Mouse (Mus musculus) G1E (cell line): Measurements from ENCODE around the gene Eif4e2. TPM values are rescaled to one million over a fixed set of nuclear protein-coding genes. Genes with fewer than 3 reads are reported as not detected.

Experiments used
- ATAC-seq: 2 replicates; pipeline ENCODE4 v1.8.0; 2016; ENCODE audit warnings: mild to moderate bottlenecking; ENCODE audit not compliant: insufficient number of reproducible peaks, poor library complexity, low FRiP score, severe bottlenecking; ENCODE audit errors: extremely low read depth
- DNase-seq: peaks from one replicate; pipeline ENCODE4 v3.0.0; 2012; ENCODE audit warnings: low spot score
- H3K27me3 ChIP-seq: 2 replicates; pipeline ENCODE4 v1.6.1; 2012; ENCODE audit warnings: mild to moderate bottlenecking, low read length, inconsistent platforms; ENCODE audit not compliant: insufficient read depth
- H3K36me3 ChIP-seq: replicated peaks from 2 replicates; pipeline ENCODE3; 2012; ENCODE audit warnings: mild to moderate bottlenecking, inconsistent platforms
- H3K4me1 ChIP-seq: 2 replicates; pipeline ENCODE4 v1.6.1; 2012; ENCODE audit warnings: low read depth, low read length, inconsistent platforms, mixed read lengths; ENCODE audit not compliant: insufficient read depth
- H3K4me3 ChIP-seq: 2 replicates; pipeline ENCODE4 v1.5.1; 2012; ENCODE audit warnings: low read depth, mild to moderate bottlenecking, inconsistent platforms, low read length, moderate library complexity, mixed read lengths
- H3K9me3 ChIP-seq: replicated peaks from 2 replicates; pipeline ENCODE4 v1.6.1; 2012; ENCODE audit warnings: inconsistent platforms
- CTCF ChIP-seq: IDR thresholded peaks from 2 replicates; pipeline ENCODE4 v1.5.1; 2012; ENCODE audit warnings: low read depth, low read length, inconsistent platforms, mixed read lengths
- GATA1 ChIP-seq: IDR thresholded peaks from 2 replicates; pipeline ENCODE4 v1.6.1; 2012; ENCODE audit warnings: borderline replicate concordance, low read length, inconsistent platforms, mixed read lengths
- GATA2 ChIP-seq: IDR thresholded peaks from 2 replicates; pipeline ENCODE4 v1.6.1; 2012; ENCODE audit warnings: low read depth, low read length, inconsistent platforms, borderline replicate concordance
- POLR2AphosphoS5 ChIP-seq: IDR thresholded peaks from 2 replicates; pipeline ENCODE4 v1.6.1; 2012; ENCODE audit warnings: low read depth, low read length, inconsistent platforms; ENCODE audit not compliant: insufficient replicate concordance
- TAL1 ChIP-seq: conservative IDR thresholded peaks from 2 replicates; pipeline ENCODE4 v1.6.1; 2012; ENCODE audit warnings: low read depth, low read length, inconsistent platforms, mixed read lengths
- polyA plus RNA-seq: library from polyadenylated mRNA; stranded (reverse); fragments of >175 nt; gene quantifications from 2 replicates; pipeline ENCODE4 v1.2.3, GENCODE M21; 2012
- total RNA-seq, 2 experiments: library from RNA; stranded (forward) in 1 of 2; stranded (reverse) in 1 of 2; fragments of 200-1000 nt in 1 of 2; fragments of >200 nt in 1 of 2; fragmentation: Nextera tagmentation in 1 of 2; gene quantifications; 2 replicates each; pipeline ENCODE4 v1.2.3; 2014 to 2017

Gene Eif4e2
- total and polyA plus RNA-seq, 3 experiments: 36.0 to 265 (median 104) TPM

DNA sequence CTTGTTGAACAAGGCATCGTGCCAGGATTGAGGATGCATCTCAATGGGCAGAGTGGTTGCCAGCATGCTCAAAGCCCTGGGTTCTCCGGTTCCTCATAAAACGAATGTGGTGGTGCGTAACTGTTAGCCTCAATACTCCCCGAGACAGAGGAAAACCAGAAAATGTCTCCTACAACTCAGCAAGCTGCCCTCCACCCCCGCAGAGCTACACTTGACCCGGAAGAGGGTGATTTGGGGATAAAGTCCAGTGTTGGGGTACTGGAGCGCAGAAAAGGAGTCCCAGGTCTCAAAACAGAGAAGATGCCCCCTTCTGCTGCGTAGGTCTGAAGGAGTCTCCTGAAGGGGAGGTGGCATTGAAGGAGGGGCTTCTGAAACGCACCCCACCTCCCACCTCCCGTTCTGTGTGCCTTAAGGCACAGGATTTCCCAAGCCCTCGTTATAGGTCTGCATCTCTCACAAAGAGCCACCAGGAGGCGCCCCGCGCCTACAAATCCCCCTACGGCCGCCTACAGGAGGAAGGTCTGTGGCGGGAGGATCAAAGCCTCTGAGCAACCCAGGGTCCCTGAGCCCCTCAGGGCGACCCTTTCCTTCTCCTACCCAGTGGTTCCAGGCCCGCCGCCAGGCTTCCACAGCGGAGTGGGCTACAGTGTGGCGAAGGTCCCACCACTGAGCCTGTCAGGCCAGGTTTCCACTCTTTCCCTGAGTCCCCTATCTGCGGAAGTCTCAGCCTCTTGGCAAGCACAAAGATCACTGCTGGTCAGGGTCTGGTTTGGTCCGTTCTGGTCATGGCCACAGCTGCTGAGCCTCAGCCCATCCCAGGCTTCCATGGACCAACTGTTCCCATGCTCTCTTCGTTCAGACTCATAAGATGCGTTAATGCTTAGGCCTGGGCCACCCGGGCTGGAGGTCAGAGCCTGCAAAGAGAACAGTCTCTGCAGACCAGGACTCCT, 39.4 kb upstream of the Eif4e2 start:
- TF ChIP-seq GATA2: no peak
- peak; percentile 40 for TF ChIP-seq CTCF
- Histone ChIP-seq H3K27me3 (peaks cover 38% of the 10 kb centered on the region), H3K9me3 (no peaks in the 10 kb centered on the region), H3K4me1 (peaks cover 3% of the 10 kb centered on the region; the same call in 1 of the 2 replicates), H3K4me3 (no peak overlapping the region), H3K36me3 (no peaks in the 10 kb centered on the region)
- peak; percentile 70 for DNase-seq
- no peak; the same call in 1 of the 2 replicates for ATAC-seq

DNA sequence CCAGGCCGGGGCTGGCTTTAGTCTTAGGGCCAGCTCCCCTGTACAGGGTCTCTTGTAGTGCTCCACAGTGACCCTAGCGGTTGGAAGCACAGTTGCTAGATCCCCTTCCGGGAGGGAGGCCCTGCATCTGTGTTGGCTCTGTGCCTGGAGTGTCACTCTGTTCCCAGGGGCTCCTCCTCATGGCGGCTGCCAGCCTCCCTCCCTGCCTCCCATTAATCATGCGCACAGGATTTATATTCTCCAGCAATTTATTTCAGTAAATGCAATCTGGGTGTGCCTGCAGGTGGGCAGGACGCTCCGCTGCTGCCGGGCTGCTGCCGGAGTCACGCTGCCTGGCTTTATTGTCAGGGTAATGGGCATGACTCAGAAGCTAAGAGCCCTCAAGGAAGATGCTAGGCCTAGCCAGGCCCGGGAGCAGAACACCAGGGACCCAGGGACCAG, 37.8 kb upstream of the Eif4e2 start:
- Histone ChIP-seq H3K9me3 (no peaks in the 10 kb centered on the region), H3K4me3 (no peak overlapping the region), H3K4me1 (peaks cover 3% of the 10 kb centered on the region; the same call in 1 of the 2 replicates), H3K27me3 (peaks cover 42% of the 10 kb centered on the region), H3K36me3 (no peaks in the 10 kb centered on the region)
- no peak for ATAC-seq
- no peak for TF ChIP-seq TAL1
- no peak for TF ChIP-seq POLR2AphosphoS5
- no peak for TF ChIP-seq GATA2
- no peak for DNase-seq

DNA sequence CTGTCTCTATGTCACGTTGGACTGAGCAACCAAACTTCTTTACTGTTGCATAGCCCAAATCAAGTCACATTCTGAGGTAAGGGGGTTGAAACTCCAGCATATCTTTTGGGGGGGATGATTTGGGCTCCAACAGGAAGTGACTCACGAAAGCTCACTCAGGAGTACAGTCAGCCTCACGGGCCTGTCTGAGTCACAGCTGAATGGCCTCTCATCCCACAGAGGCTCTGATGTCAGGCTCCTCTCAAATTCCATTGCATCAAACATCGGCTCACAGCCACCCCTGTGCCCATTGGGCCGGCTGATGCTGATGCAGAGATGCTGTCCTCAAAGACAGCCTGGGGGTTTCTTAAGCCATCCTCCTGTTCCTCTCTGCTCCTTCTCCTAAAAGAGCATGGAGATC, 32.8 kb upstream of the Eif4e2 start:
- Histone ChIP-seq H3K4me1 (peaks cover 3% of the 10 kb centered on the region), H3K27me3 (peaks cover 29% of the 10 kb centered on the region; the same call in 1 of the 2 replicates), H3K9me3 (no peaks in the 10 kb centered on the region), H3K4me3 (no peak overlapping the region), H3K36me3 (no peaks in the 10 kb centered on the region)
- no peak for DNase-seq
- ATAC-seq: no peak
- no peak for TF ChIP-seq POLR2AphosphoS5
- TF ChIP-seq GATA2: no peak
- TF ChIP-seq CTCF: no peak
- no peak for TF ChIP-seq TAL1
- TF ChIP-seq GATA1: no peak

DNA sequence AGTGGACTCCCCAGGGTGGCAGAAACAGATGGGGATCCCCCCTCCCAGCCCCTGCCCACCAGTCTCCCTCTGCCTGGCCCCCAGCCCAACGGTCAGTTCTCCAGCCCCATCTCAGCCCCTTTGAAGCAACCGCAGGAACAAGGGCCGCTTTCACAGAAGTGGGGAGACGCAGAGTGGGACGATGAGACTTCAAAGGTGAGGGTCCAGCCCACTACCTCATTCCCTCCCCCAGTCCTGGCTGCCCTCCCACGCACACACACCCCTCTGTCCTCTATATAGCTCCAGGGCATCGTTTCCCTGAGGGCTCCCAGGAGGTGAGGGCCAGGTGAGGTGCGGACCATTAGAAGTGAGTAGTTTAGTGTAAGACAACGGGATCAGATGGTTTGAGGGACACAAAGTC, 30.7 kb upstream of the Eif4e2 start, which contains the start of gene Prss56:
Gene Prss56, plus strand, starts transcription at position 301 of the 400 bp plus-strand sequence.
- no peak within 1 kb of the TSS for H3K4me3 ChIP-seq
- DNase-seq: no peak
- no peak for ATAC-seq
- H3K4me1 ChIP-seq: peaks cover 9% of the 10 kb centered on the region
- no peaks in the 10 kb centered on the region for H3K36me3 ChIP-seq
- peaks cover 38% of the 10 kb centered on the region; the same call in 1 of the 2 replicates for H3K27me3 ChIP-seq
- H3K9me3 ChIP-seq: no peaks in the 10 kb centered on the region
- TF ChIP-seq GATA2 (no peak), CTCF (no peak), TAL1 (no peak), GATA1 (no peak), POLR2AphosphoS5 (no peak)

DNA sequence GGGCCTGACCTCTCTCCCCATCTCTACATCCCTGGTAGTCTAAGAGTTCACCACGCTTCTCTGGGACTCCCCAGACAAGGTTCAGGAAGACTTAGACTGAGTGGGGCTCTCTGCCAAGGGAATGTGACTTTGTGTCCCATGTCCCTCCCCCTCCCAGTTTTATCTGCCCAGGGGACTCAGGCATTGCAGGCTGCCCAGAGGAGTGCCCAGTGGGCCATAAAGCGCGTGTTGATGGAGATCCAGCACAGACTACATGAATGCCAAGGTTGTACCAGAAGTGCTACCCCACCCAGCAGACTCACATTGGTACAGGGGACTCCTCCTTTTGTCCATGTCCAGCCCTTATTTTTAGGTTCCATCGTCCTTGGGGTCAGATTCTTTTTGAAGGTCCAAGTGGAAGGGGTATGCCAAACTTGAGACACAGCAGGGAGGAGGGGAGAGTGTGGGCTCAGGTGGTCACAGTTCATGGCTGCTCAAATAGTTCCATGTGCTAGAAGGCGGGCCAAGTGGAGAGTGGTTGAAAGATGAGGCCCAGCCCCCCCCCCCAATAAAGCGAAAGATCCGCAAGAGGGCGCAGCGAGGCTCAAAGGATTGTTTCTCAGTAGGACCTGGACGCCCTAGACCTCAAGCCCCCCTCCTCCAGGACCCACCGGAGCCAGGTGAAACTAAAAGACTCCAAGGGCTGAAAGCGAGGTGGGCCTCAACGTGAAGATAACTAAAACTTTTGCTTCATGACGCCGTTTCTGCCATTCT, 29.5 kb upstream of the Eif4e2 start:
- Histone ChIP-seq H3K27me3 (peaks cover 45% of the 10 kb centered on the region), H3K4me1 (peaks cover 9% of the 10 kb centered on the region), H3K36me3 (no peaks in the 10 kb centered on the region), H3K9me3 (no peaks in the 10 kb centered on the region), H3K4me3 (no peak overlapping the region)
- DNase-seq: no peak
- TF ChIP-seq GATA1 (no peak), CTCF (no peak)
- ATAC-seq: no peak

DNA sequence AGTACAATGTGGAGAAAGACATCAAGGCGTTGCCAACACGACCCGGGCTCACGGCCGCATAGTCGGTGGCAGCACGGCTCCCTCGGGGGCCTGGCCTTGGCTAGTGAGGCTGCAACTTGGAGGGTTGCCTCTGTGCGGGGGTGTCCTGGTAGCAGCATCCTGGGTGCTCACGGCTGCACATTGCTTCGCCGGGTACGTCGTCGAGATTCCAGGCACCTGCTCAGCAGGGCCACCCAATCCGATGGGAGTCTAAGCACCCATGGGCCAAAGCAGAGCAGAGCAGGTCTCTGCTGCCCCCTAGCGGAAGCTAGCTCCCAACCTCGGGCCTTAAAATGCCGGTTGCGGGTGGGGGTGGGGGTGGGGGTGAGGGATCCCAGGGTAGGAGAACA, 29.0 kb upstream of the Eif4e2 start:
- Histone ChIP-seq H3K4me3 (peak overlapping the region; percentile 4; the same call in 1 of the 2 replicates), H3K4me1 (peaks cover 9% of the 10 kb centered on the region), H3K36me3 (no peaks in the 10 kb centered on the region), H3K9me3 (no peaks in the 10 kb centered on the region), H3K27me3 (peaks cover 49% of the 10 kb centered on the region)
- DNase-seq: peak; percentile 77
- no peak for ATAC-seq
- TF ChIP-seq GATA2: no peak
- TF ChIP-seq CTCF: peak; percentile 45; the same call in 1 of the 2 replicates
